Mouse (Mus musculus) spleen, adult 2 months (tissue): ENCODE data around the gene Cyp2w1.

Source experiments
- CTCF ChIP-seq: fragments of 200-500 bp; IDR thresholded peaks from 2 replicates; pipeline ENCODE4 v1.5.1; 2011; ENCODE audit warnings: mild to moderate bottlenecking, inconsistent platforms; ENCODE audit not compliant: insufficient read depth, insufficient read length, insufficient replicate concordance; ENCODE audit errors: extremely low read depth
- POLR2A ChIP-seq: fragments of 200-500 bp; IDR thresholded peaks from 2 replicates; pipeline ENCODE4 v1.6.1; 2011; ENCODE audit warnings: low read depth, low read length, inconsistent platforms

GRCm38 (mm10) chr5:139383234-139383633 lies 30.8 kb downstream of the Cyp2w1 start:
- TF ChIP-seq CTCF: no peak
- no peak for TF ChIP-seq POLR2A
